Mouse (Mus musculus) ES-Bruce4 (cell line): Measurements from ENCODE around the gene Chid1. TPM values are rescaled to one million over a fixed set of nuclear protein-coding genes. Genes with fewer than 3 reads are reported as not detected.

Experiments used
- H3K27ac ChIP-seq: 2 replicates; pipeline ENCODE4 v1.5.1; 2012; ENCODE audit warnings: low read length, inconsistent platforms; ENCODE audit not compliant: insufficient read depth
- H3K27me3 ChIP-seq: 2 replicates; pipeline ENCODE4 v1.6.1; 2012; ENCODE audit warnings: mild to moderate bottlenecking, low read length, inconsistent platforms; ENCODE audit not compliant: control insufficient read depth, poor library complexity, insufficient read depth, severe bottlenecking
- H3K36me3 ChIP-seq: 2 replicates; pipeline ENCODE4 v1.6.1; 2012; ENCODE audit warnings: inconsistent platforms, mild to moderate bottlenecking, low read length, moderate library complexity; ENCODE audit not compliant: control insufficient read depth, poor library complexity, insufficient read depth, severe bottlenecking
- H3K4me1 ChIP-seq: one replicate; pipeline ENCODE4 v1.8.1; 2011; ENCODE audit warnings: low read length; ENCODE audit not compliant: control insufficient read depth, insufficient read depth
- H3K4me3 ChIP-seq: 2 replicates; pipeline ENCODE4 v1.5.1; 2011; ENCODE audit warnings: low read depth, mild to moderate bottlenecking, low read length
- H3K9ac ChIP-seq: 2 replicates; pipeline ENCODE4 v1.6.1; 2012; ENCODE audit warnings: low read depth, mild to moderate bottlenecking, inconsistent platforms; ENCODE audit not compliant: poor library complexity, severe bottlenecking
- H3K9me3 ChIP-seq: replicated peaks from 2 replicates; pipeline ENCODE4 v1.6.1; 2012; ENCODE audit warnings: mild to moderate bottlenecking, low read length, inconsistent platforms; ENCODE audit not compliant: control insufficient read depth, poor library complexity, insufficient read depth, severe bottlenecking
- CTCF ChIP-seq: IDR thresholded peaks from one replicate; pipeline ENCODE4 v1.8.1; 2011; ENCODE audit warnings: low read depth, low read length
- EP300 ChIP-seq: IDR thresholded peaks from 2 replicates; pipeline ENCODE4 v1.6.1; 2011; ENCODE audit warnings: low read depth, low read length; ENCODE audit not compliant: insufficient read depth
- POLR2A ChIP-seq: IDR thresholded peaks from one replicate; pipeline ENCODE4 v1.8.1; 2011; ENCODE audit warnings: low read length; ENCODE audit not compliant: insufficient read depth
- polyA plus RNA-seq: library from polyadenylated mRNA; stranded (reverse); fragments of >200 nt; gene quantifications from 2 replicates; pipeline ENCODE4 v1.2.4, GENCODE M21; 2011; ENCODE audit warnings: low read depth; ENCODE audit not compliant: missing spikeins, insufficient read depth, insufficient read length

The Chid1 gene
- polyA plus RNA-seq, 1 experiment, result 16.7 TPM

GRCm38 (mm10) chr7:141519795-141520194, 19.9 kb downstream of the Chid1 start:
- TF ChIP-seq EP300, result no peak
- Histone ChIP-seq H3K9ac (no peak overlapping the region), H3K4me3 (no peak overlapping the region), H3K4me1 (no peaks in the 10 kb centered on the region), H3K36me3 (no peaks in the 10 kb centered on the region), H3K9me3 (no peaks in the 10 kb centered on the region), H3K27ac (no peak overlapping the region), H3K27me3 (no peaks in the 10 kb centered on the region)

- Histone ChIP-seq H3K36me3 (no peaks in the 10 kb centered on the region), H3K9me3 (no peaks in the 10 kb centered on the region), H3K4me3 (no peak overlapping the region), H3K9ac (no peak overlapping the region), H3K27ac (no peak overlapping the region), H3K4me1 (no peaks in the 10 kb centered on the region), H3K27me3 (no peaks in the 10 kb centered on the region)
- no peak for TF ChIP-seq EP300
Observed at GRCm38 (mm10) chr7:141518926-141519325, 20.7 kb downstream of the Chid1 start.

- Histone ChIP-seq H3K9ac (no peak overlapping the region), H3K27me3 (no peaks in the 10 kb centered on the region), H3K4me1 (no peaks in the 10 kb centered on the region), H3K36me3 (no peaks in the 10 kb centered on the region), H3K27ac (no peak overlapping the region), H3K4me3 (no peak overlapping the region), H3K9me3 (no peaks in the 10 kb centered on the region)
- TF ChIP-seq POLR2A (no peak), CTCF (no peak), EP300 (no peak)
Observed at GRCm38 (mm10) chr7:141518296-141518695, 21.4 kb downstream of the Chid1 start.

- no peak for TF ChIP-seq EP300
- no peak for TF ChIP-seq CTCF
- TF ChIP-seq POLR2A, result no peak
- no peak overlapping the region for H3K27ac ChIP-seq
- no peaks in the 10 kb centered on the region for H3K36me3 ChIP-seq
- no peaks in the 10 kb centered on the region for H3K9me3 ChIP-seq
- no peaks in the 10 kb centered on the region for H3K27me3 ChIP-seq
- no peak overlapping the region for H3K9ac ChIP-seq
- H3K4me3 ChIP-seq, result no peak overlapping the region
- no peaks in the 10 kb centered on the region for H3K4me1 ChIP-seq
Observed at GRCm38 (mm10) chr7:141517638-141518037, 22.0 kb downstream of the Chid1 start.

- Histone ChIP-seq H3K9ac (no peak overlapping the region), H3K27ac (no peak overlapping the region), H3K36me3 (no peaks in the 10 kb centered on the region), H3K4me3 (no peak overlapping the region), H3K4me1 (no peaks in the 10 kb centered on the region), H3K9me3 (no peaks in the 10 kb centered on the region), H3K27me3 (no peaks in the 10 kb centered on the region)
- TF ChIP-seq CTCF, result no peak
- TF ChIP-seq EP300, result no peak
- TF ChIP-seq POLR2A, result no peak
Observed at GRCm38 (mm10) chr7:141510681-141511191, 28.9 kb downstream of the Chid1 start.

- no peak overlapping the region for H3K9ac ChIP-seq
- H3K27me3 ChIP-seq, result no peaks in the 10 kb centered on the region
- H3K4me3 ChIP-seq, result no peak overlapping the region
- no peaks in the 10 kb centered on the region for H3K36me3 ChIP-seq
- no peaks in the 10 kb centered on the region for H3K4me1 ChIP-seq
- H3K9me3 ChIP-seq, result no peaks in the 10 kb centered on the region
- no peak for TF ChIP-seq POLR2A
- TF ChIP-seq EP300, result no peak
- no peak overlapping the region for H3K27ac ChIP-seq
Observed at GRCm38 (mm10) chr7:141510196-141510595, 29.5 kb downstream of the Chid1 start.
